Mouse (Mus musculus) erythroblast, embryonic 14.5 days (primary cell): ENCODE measurements around the gene Nup210l.

Source experiments
- GATA1 ChIP-seq: IDR thresholded peaks from 2 replicates; pipeline ENCODE4 v1.6.1; 2012; ENCODE audit warnings: low read length, inconsistent platforms, mixed read lengths
- TAL1 ChIP-seq: IDR thresholded peaks from 3 replicates; pipeline ENCODE4 v1.6.1; 2012; ENCODE audit warnings: low read length, inconsistent platforms, mixed read lengths

GRCm38 (mm10) chr3:90161541-90161940, 57.6 kb downstream of the Nup210l start:
- TF ChIP-seq TAL1 (no peak), GATA1 (no peak)
